In genomic region chr2:25842161-25842560, GRCm38 (mm10) we compare ENCODE assay signal across 33 mouse cellular contexts. TPM values are rescaled to one million over a fixed set of nuclear protein-coding genes. Genes with fewer than 3 reads are reported as not detected.
DNase-seq lines count a peak whose midpoint lies in the region; ATAC-seq and TF ChIP-seq lines count a peak whose summit lies in the region.
"Had no signal": no experiment of that assay in that cellular context is flagged by ENCODE, and none has a peak within 500 bp of the region (broad histone marks: within the 10 kb centered on the region; RNA-seq: fewer than 3 reads in every experiment).

No protein-coding gene starts in this region.

- no peak overlapping the region for H3K9ac ChIP-seq in midbrain, postnatal 0 days (replicated peaks; ENCODE audit: low read length, poor library complexity, severe bottlenecking)
- H3K9ac ChIP-seq: embryonic facial prominence, embryonic 15.5 days; limb, embryonic 13.5 days; liver, embryonic 12.5 days; midbrain, embryonic 12.5 days had no signal

- intact Hi-C loops in left cerebral cortex, postnatal 4 days (cut with DNase I) = no loop called here

- no peaks in the 10 kb centered on the region for H3K27me3 ChIP-seq in midbrain, postnatal 0 days (ENCODE audit: insufficient read depth, low read length)
- H3K27me3 ChIP-seq: embryonic facial prominence, embryonic 15.5 days; limb, embryonic 13.5 days; liver, embryonic 12.5 days; midbrain, embryonic 12.5 days had no signal

- 78% methylated on average over 4 of the region's 4 CpGs for WGBS in midbrain, postnatal 0 days

- no peak for ATAC-seq in midbrain, postnatal 0 days (ENCODE audit: low FRiP score)
- ATAC-seq: hindbrain, postnatal 0 days; intestine, embryonic 16.5 days; liver, embryonic 12.5 days had no signal

- no peak overlapping the region for H3K4me2 ChIP-seq in midbrain, postnatal 0 days (ENCODE audit: low read depth, low read length, poor library complexity, severe bottlenecking)
- H3K4me2 ChIP-seq: embryonic facial prominence, embryonic 15.5 days; heart, embryonic 11.5 days; limb, embryonic 13.5 days; liver, embryonic 12.5 days; midbrain, embryonic 12.5 days had no signal

- H3K27ac ChIP-seq in midbrain, postnatal 0 days (ENCODE audit: low read depth, low read length) = no peak overlapping the region
- H3K27ac ChIP-seq: embryonic facial prominence, embryonic 15.5 days; gastrocnemius, adult 2 months; hindbrain, postnatal 0 days; limb, embryonic 13.5 days; liver, embryonic 12.5 days; midbrain, embryonic 12.5 days had no signal

- no peaks in the 10 kb centered on the region for H3K9me3 ChIP-seq in midbrain, postnatal 0 days (ENCODE audit: low read length)
- H3K9me3 ChIP-seq: embryonic facial prominence, embryonic 15.5 days; limb, embryonic 13.5 days; liver, embryonic 12.5 days; midbrain, embryonic 12.5 days had no signal

- no peak for TF ChIP-seq CTCF in midbrain, postnatal 0 days (IDR thresholded peaks at IDR 0.05)

- peak; percentile 44 for DNase-seq in adrenal gland, postnatal 14 days
- no peak for DNase-seq in adrenal gland, postnatal 10 days
- peak; percentile 26 to 48 for DNase-seq in left cerebral cortex, adult 18-20 months (ENCODE audit: low spot score in 2 of 2)
- no peak for DNase-seq in left cerebral cortex, postnatal 4 days
- DNase-seq in 3T3-L1 (ENCODE audit: low read depth, low spot score) = peak; percentile 45
- peak; percentile 31 to 42 for DNase-seq in adrenal gland, postnatal 36 days
- DNase-seq in heart, adult 9 months (ENCODE audit: low spot score in 2 of 2) = no peak
- no peak for DNase-seq in midbrain, postnatal 0 days (ENCODE audit: low spot score)
- DNase-seq: B cell, adult 2 months; cerebellum, adult 9-10 months; gastrocnemius, adult 2 months; kidney, adult 9 months; kidney, postnatal 14 days; lung, adult 18-20 months; lung, postnatal 14 days; thymus, adult 2 months had no signal

- no peaks in the 10 kb centered on the region for H3K4me1 ChIP-seq in midbrain, postnatal 0 days (ENCODE audit: insufficient read depth, low read length)
- H3K4me1 ChIP-seq: liver, embryonic 12.5 days had no signal

- no peak overlapping the region for H3K4me3 ChIP-seq in midbrain, postnatal 0 days (ENCODE audit: low read depth, low read length)
- H3K4me3 ChIP-seq: embryonic facial prominence, embryonic 15.5 days; gastrocnemius, adult 2 months; limb, embryonic 13.5 days; liver, embryonic 12.5 days; midbrain, embryonic 12.5 days had no signal

- no peaks in the 10 kb centered on the region for H3K36me3 ChIP-seq in midbrain, postnatal 0 days (ENCODE audit: insufficient read depth, low read length)
- H3K36me3 ChIP-seq: embryonic facial prominence, embryonic 15.5 days; limb, embryonic 13.5 days; liver, embryonic 12.5 days; midbrain, embryonic 12.5 days had no signal

RNA-seq across cellular contexts. Expression of gene Sohlh1, which starts 4.9 kb away (rescaled TPM):
- total RNA-seq in adrenal gland, postnatal 14 days (2021) = not detected in 2 replicates
- total RNA-seq in adrenal gland, postnatal 10 days (2021) = not detected
- total RNA-seq in left cerebral cortex, adult 18-20 months (2021) = not detected
- total RNA-seq in left cerebral cortex, postnatal 4 days (2021) = not detected
- total RNA-seq in adrenal gland, postnatal 36 days (2021) = not detected
- not detected in 2 replicates for total RNA-seq in midbrain, postnatal 0 days (2014; rRNA removed)
- polyA plus RNA-seq in midbrain, postnatal 0 days (2015; fragmentation: Nextera tagmentation; extraction: Ambion mirVana) = not detected in 2 replicates
- total RNA-seq: gastrocnemius, adult 2 months; gastrocnemius, postnatal 4 days; hematopoietic stem cell, adult 5-6 weeks; hindbrain, postnatal 0 days; layer of hippocampus, adult 18-20 months; megakaryocyte, adult 5-6 weeks; MEL; monocyte, adult 5-6 weeks had no signal
- polyA plus RNA-seq: embryonic facial prominence, embryonic 15.5 days; heart, embryonic 11.5 days; heart, postnatal 0 days; hindbrain, postnatal 0 days; intestine, embryonic 16.5 days; liver, embryonic 12.5 days; midbrain, embryonic 12.5 days; neural tube, embryonic 11.5 days; small intestine, adult 2 months had no signal

RNA-seq across cellular contexts. Expression of gene Lcn9, which starts 19.2 kb away (rescaled TPM):
- not detected in 2 replicates for total RNA-seq in adrenal gland, postnatal 14 days (2021)
- not detected for total RNA-seq in adrenal gland, postnatal 10 days (2021)
- total RNA-seq in left cerebral cortex, adult 18-20 months (2021) = not detected
- total RNA-seq in left cerebral cortex, postnatal 4 days (2021) = not detected
- not detected for total RNA-seq in adrenal gland, postnatal 36 days (2021)
- total RNA-seq in midbrain, postnatal 0 days (2014; rRNA removed) = not detected in 2 replicates
- not detected in 2 replicates for polyA plus RNA-seq in midbrain, postnatal 0 days (2015; fragmentation: Nextera tagmentation; extraction: Ambion mirVana)
- total RNA-seq: gastrocnemius, adult 2 months; gastrocnemius, postnatal 4 days; hematopoietic stem cell, adult 5-6 weeks; hindbrain, postnatal 0 days; layer of hippocampus, adult 18-20 months; megakaryocyte, adult 5-6 weeks; MEL; monocyte, adult 5-6 weeks had no signal
- polyA plus RNA-seq: embryonic facial prominence, embryonic 15.5 days; heart, embryonic 11.5 days; heart, postnatal 0 days; hindbrain, postnatal 0 days; intestine, embryonic 16.5 days; limb, embryonic 13.5 days; liver, embryonic 12.5 days; midbrain, embryonic 12.5 days; neural tube, embryonic 11.5 days; small intestine, adult 2 months; stomach, embryonic 16.5 days; thymus, adult 2 months had no signal

RNA-seq across cellular contexts. Expression of gene Kcnt1, which starts 21.4 kb away (rescaled TPM):
- total RNA-seq in adrenal gland, postnatal 14 days (2021) = 4.9 and 6.4 TPM in 2 replicates
- total RNA-seq in adrenal gland, postnatal 10 days (2021) = 1 to 10 TPM; 4.0 to 7.2 TPM
- 100 to 1,000 TPM; 118 to 130 TPM for total RNA-seq in left cerebral cortex, adult 18-20 months (2021)
- 10 to 100 TPM; 62.7 to 81.2 TPM for total RNA-seq in left cerebral cortex, postnatal 4 days (2021)
- 1 to 10 TPM; 2.3 to 2.6 TPM for total RNA-seq in adrenal gland, postnatal 36 days (2021)
- total RNA-seq in midbrain, postnatal 0 days (2014; rRNA removed) = 49.2 and 60.7 TPM in 2 replicates
- 21.7 and 22.1 TPM in 2 replicates for polyA plus RNA-seq in midbrain, postnatal 0 days (2015; fragmentation: Nextera tagmentation; extraction: Ambion mirVana)
- total RNA-seq: hematopoietic stem cell, adult 5-6 weeks; megakaryocyte, adult 5-6 weeks; MEL; monocyte, adult 5-6 weeks had no signal

RNA-seq across cellular contexts. Expression of gene Glt6d1, which starts 26.5 kb away (rescaled TPM):
- not detected in 2 replicates for total RNA-seq in adrenal gland, postnatal 14 days (2021)
- not detected for total RNA-seq in adrenal gland, postnatal 10 days (2021)
- total RNA-seq in left cerebral cortex, adult 18-20 months (2021) = not detected
- total RNA-seq in left cerebral cortex, postnatal 4 days (2021) = not detected
- total RNA-seq in adrenal gland, postnatal 36 days (2021) = not detected
- total RNA-seq in midbrain, postnatal 0 days (2014; rRNA removed) = not detected in 2 replicates
- not detected in 2 replicates for polyA plus RNA-seq in midbrain, postnatal 0 days (2015; fragmentation: Nextera tagmentation; extraction: Ambion mirVana)
- total RNA-seq: gastrocnemius, adult 2 months; gastrocnemius, postnatal 4 days; hematopoietic stem cell, adult 5-6 weeks; hindbrain, postnatal 0 days; layer of hippocampus, adult 18-20 months; megakaryocyte, adult 5-6 weeks; MEL; monocyte, adult 5-6 weeks had no signal
- polyA plus RNA-seq: embryonic facial prominence, embryonic 15.5 days; heart, embryonic 11.5 days; heart, postnatal 0 days; hindbrain, postnatal 0 days; intestine, embryonic 16.5 days; limb, embryonic 13.5 days; liver, embryonic 12.5 days; midbrain, embryonic 12.5 days; neural tube, embryonic 11.5 days; small intestine, adult 2 months; stomach, embryonic 16.5 days; thymus, adult 2 months had no signal

Comparison
In these comparisons a context has a peak if more than half of its experiments do, and no peak if none do; other contexts are left out.
1. DNase-seq: peak in adrenal gland, postnatal 14 days (single experiment), left cerebral cortex, adult 18-20 months (2 of 2), 3T3-L1 (single experiment) and adrenal gland, postnatal 36 days (2 of 2); none in adrenal gland, postnatal 10 days (single experiment), left cerebral cortex, postnatal 4 days (single experiment), heart, adult 9 months (0 of 2) and midbrain, postnatal 0 days (single experiment).